Mouse (Mus musculus) midbrain, postnatal 0 days (tissue): ENCODE measurements around the gene Uvrag. TPM values are rescaled to one million over a fixed set of nuclear protein-coding genes. Genes with fewer than 3 reads are reported as not detected.

ENCODE experiments used
- ATAC-seq: fragments of 200-750 bp; cut with Nextera tagmentation; 2 replicates; pipeline ENCODE4 v1.8.0; 2017; ENCODE audit warnings: moderate number of reproducible peaks, mild to moderate bottlenecking, moderate TSS enrichment, moderate library complexity; ENCODE audit not compliant: low FRiP score
- DNase-seq: peaks from one replicate; pipeline ENCODE4 v3.0.0-alpha.2; 2015; ENCODE audit warnings: low spot score
- H3K27ac ChIP-seq: fragments of 300-500 bp; sonication (generic); 2 replicates; pipeline ENCODE4 v1.5.1; 2014; ENCODE audit warnings: low read depth, mild to moderate bottlenecking, low read length, mixed read lengths
- H3K27me3 ChIP-seq: fragments of 300-500 bp; sonication (generic); 2 replicates; pipeline ENCODE4 v1.6.1; 2014; ENCODE audit warnings: low read length, control low read depth, mixed read lengths; ENCODE audit not compliant: insufficient read depth
- H3K36me3 ChIP-seq: fragments of 300-500 bp; sonication (generic); 2 replicates; pipeline ENCODE4 v1.6.1; 2014; ENCODE audit warnings: low read length, control low read depth, mixed read lengths; ENCODE audit not compliant: insufficient read depth
- H3K4me1 ChIP-seq: fragments of 300-500 bp; sonication (generic); 2 replicates; pipeline ENCODE4 v1.6.1; 2014; ENCODE audit warnings: mild to moderate bottlenecking, control low read depth, antibody characterized with exemption, low read length, mixed read lengths; ENCODE audit not compliant: insufficient read depth
- H3K4me2 ChIP-seq: fragments of 300-500 bp; sonication (generic); 2 replicates; pipeline ENCODE4 v1.6.1; 2014; ENCODE audit warnings: low read depth, mild to moderate bottlenecking, low read length, mixed read lengths; ENCODE audit not compliant: poor library complexity, severe bottlenecking
- H3K4me3 ChIP-seq: fragments of 300-500 bp; sonication (generic); 2 replicates; pipeline ENCODE4 v1.5.1; 2014; ENCODE audit warnings: low read depth, mild to moderate bottlenecking, low read length, moderate library complexity
- H3K9ac ChIP-seq: fragments of 300-500 bp; sonication (generic); replicated peaks from 2 replicates; pipeline ENCODE4 v1.6.1; 2014; ENCODE audit warnings: mild to moderate bottlenecking, low read length, moderate library complexity, mixed read lengths; ENCODE audit not compliant: poor library complexity, severe bottlenecking
- H3K9me3 ChIP-seq: fragments of 300-500 bp; sonication (generic); 2 replicates; pipeline ENCODE4 v1.6.1; 2016; ENCODE audit warnings: low read length, control low read depth
- CTCF ChIP-seq: IDR thresholded peaks from 2 replicates; pipeline ENCODE4 v1.5.1; 2016; ENCODE audit warnings: antibody characterized with exemption, mild to moderate bottlenecking
- whole genome bisulfite sequencing: fragments of 180-500 bp; shearing (Covaris S2); extraction: QIAGEN DNeasy Blood & Tissue Kit; methylation state at CpG from one replicate; pipeline ENCODE4 v1.1.7; 2014; 5-methylcytosine and 5-hydroxymethylcytosine counted together
- polyA plus RNA-seq: library from polyadenylated mRNA; unstranded; fragments of >200 nt; fragmentation: Nextera tagmentation; extraction: Ambion mirVana; gene quantifications from 2 replicates; pipeline ENCODE4 v1.2.1, GENCODE M21; 2015
- total RNA-seq: library from RNA; depleted of rRNA; stranded (reverse); fragments of >200 nt; gene quantifications from 2 replicates; pipeline ENCODE4 v1.2.3, GENCODE M21; 2014; rRNA removed

The Uvrag gene
- total and polyA plus RNA-seq, 2 experiments from 2014 or later = 19.8 to 23.3 TPM

DNA sequence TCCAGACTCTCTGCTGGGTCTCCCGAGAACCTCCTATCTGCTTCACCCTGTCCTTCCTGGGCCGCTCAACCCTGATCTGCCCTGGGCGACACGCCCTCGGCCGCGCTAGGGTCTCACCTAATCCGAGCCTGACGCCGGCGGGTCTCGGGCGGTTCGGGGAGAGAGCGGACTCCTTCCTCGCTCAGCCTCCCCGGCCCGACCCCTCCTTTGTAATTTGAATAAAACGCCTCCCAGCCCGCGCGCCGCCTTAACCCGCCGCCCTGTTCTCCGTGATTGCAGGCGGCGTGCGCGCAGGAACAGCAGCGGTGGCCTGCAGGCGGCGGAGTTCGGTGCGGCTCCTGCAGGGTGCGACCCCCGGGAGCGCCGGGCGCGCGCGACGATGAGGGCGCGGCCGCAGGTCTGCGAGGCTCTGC lies 302.2 kb downstream of the Uvrag start:
- WGBS = under 1% methylated on average over 48 of the region's 48 CpGs
- no peaks in the 10 kb centered on the region for H3K36me3 ChIP-seq
- H3K4me2 ChIP-seq = peak overlapping the region; percentile 96
- H3K27ac ChIP-seq = no peak overlapping the region
- peak; percentile 67 for TF ChIP-seq CTCF
- H3K4me3 ChIP-seq = peak overlapping the region; percentile 56
- no peaks in the 10 kb centered on the region for H3K9me3 ChIP-seq
- H3K4me1 ChIP-seq = peaks cover 14% of the 10 kb centered on the region; the same call in 1 of the 2 replicates
- peaks cover 63% of the 10 kb centered on the region for H3K27me3 ChIP-seq
- DNase-seq (peak; percentile 34), ATAC-seq (peak; percentile 28; the same call in 1 of the 2 replicates)
- peak overlapping the region; percentile 60 for H3K9ac ChIP-seq

DNA sequence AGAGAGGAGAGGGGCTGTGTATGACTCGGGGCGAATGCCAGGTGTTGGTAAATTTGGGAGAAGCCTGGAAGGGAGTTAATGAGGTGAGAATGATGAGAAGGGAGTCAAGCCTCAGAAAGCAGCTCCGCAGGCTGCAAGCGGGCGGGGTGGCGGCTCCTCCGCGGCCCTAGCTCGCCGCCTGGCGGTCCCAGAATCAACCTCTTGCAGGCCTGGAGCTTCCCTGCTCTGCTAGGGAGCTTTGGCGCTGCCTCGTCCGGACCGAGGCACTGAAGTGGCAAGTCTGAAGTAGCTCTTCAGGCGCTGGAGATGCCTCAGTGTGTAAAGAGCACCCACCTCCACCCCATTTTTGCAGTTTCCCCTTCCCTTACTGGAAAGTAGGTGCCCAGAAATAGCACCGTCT lies 303.0 kb downstream of the Uvrag start:
- Histone ChIP-seq H3K27ac (no peak overlapping the region), H3K9ac (no peak overlapping the region)
- peak; percentile 83 for TF ChIP-seq CTCF

DNA sequence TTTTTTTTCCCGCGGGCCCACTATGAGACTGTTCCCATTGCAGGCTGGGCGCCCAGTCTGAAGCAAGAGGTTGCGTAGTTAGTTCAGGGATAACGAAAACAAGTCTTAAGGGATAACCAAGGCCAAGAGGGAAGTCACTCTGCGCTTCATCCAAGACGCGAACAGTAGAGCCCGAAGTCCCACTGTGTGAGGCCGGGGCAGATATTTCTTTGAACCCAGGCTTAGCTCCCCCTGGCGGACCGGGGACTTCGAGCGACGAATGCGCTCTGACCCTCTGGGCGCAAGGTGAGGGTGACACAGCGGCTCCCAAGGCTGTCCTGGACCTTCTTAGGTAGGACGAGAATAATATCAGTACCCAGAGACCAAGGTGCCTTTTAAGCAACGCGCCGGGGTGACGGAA lies 304.3 kb downstream of the Uvrag start:
- WGBS = 2% methylated on average over 23 of the region's 23 CpGs
- peaks cover 14% of the 10 kb centered on the region; the same call in 1 of the 2 replicates for H3K4me1 ChIP-seq
- peak; percentile 61 for TF ChIP-seq CTCF

More for the DNA sequence above, 303.0 kb downstream of the Uvrag start:
- H3K27me3 ChIP-seq = peaks cover 68% of the 10 kb centered on the region
- no peaks in the 10 kb centered on the region for H3K9me3 ChIP-seq
- no peaks in the 10 kb centered on the region for H3K36me3 ChIP-seq
- DNase-seq (peak; percentile 90), ATAC-seq (peak; percentile 68)
- H3K4me3 ChIP-seq = peak overlapping the region; percentile 56
- peak overlapping the region; percentile 96 for H3K4me2 ChIP-seq
- WGBS = 1% methylated on average over 17 of the region's 17 CpGs
- peaks cover 14% of the 10 kb centered on the region; the same call in 1 of the 2 replicates for H3K4me1 ChIP-seq

DNA sequence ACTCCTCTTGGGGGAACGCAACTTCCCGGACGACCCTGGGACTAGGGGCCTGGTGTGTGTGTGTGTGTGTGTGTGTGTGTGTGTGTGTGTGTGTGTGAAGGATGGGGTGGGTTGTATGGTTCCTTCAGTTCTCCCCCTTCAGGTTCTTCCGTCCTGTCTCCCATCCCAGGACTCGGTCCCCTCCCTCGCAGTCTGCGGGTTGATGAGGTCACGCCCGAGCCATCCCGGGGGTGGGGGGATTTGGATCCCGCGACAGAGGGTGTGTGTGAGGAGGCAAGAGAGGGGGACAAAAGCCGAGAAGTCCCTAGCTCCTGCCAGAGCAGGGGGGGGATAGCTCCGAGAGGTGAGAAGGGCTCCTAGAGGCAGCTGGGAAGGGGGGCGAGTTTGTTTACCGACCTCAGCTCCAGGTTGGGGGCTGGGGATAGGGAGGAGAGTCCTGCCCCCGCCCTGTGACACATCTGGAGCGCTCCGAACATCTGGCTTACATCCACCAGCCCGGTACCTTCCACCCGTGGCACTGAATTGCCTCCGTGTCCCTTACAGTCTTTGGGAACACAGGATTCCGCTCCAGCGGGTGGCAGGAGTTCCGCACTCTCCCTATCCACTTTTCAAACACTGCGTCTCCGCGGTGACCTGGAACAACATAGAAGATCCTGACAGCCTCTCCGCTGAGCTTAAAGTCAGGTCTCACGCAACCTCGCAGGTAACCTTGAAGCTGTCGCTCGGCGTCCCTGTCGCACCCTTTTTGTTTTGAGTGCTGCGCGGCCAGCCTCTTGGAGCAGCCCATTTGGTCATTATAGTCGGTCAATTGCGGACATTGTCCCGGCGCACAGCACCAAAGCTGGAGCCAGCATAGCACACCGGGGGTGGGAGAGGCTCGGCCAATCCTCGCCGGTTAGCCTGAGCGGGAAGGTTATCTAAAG lies 305.2 kb downstream of the Uvrag start:
- H3K4me1 ChIP-seq = peaks cover 14% of the 10 kb centered on the region; the same call in 1 of the 2 replicates

More for the DNA sequence above, 304.3 kb downstream of the Uvrag start:
- DNase-seq (peak; percentile 38), ATAC-seq (no peak)
- no peak overlapping the region for H3K9ac ChIP-seq
- peak overlapping the region; percentile 98; the same call in 1 of the 2 replicates for H3K4me2 ChIP-seq
- H3K27me3 ChIP-seq = peaks cover 78% of the 10 kb centered on the region
- H3K36me3 ChIP-seq = no peaks in the 10 kb centered on the region
- no peaks in the 10 kb centered on the region for H3K9me3 ChIP-seq
- peak overlapping the region; percentile 10; the same call in 1 of the 2 replicates for H3K4me3 ChIP-seq
- no peak overlapping the region for H3K27ac ChIP-seq

More for the DNA sequence above, 305.2 kb downstream of the Uvrag start:
- no peak overlapping the region for H3K27ac ChIP-seq
- peak overlapping the region; percentile 98 for H3K4me2 ChIP-seq
- peak overlapping the region; percentile 53 for H3K4me3 ChIP-seq
- ATAC-seq (no peak), DNase-seq (no peak)
- no peak for TF ChIP-seq CTCF
- no peaks in the 10 kb centered on the region for H3K36me3 ChIP-seq
- no peaks in the 10 kb centered on the region for H3K9me3 ChIP-seq
- H3K9ac ChIP-seq = peak overlapping the region; percentile 44; the same call in 1 of the 2 replicates
- WGBS = under 1% methylated on average over 45 of the region's 46 CpGs
- peaks cover 72% of the 10 kb centered on the region for H3K27me3 ChIP-seq

Other genes with a start within 250 kb of the Uvrag start
- 34.5 and 35.3 TPM in 2 replicates for gene Dgat2, start 41.6 kb upstream of the Uvrag start, total RNA-seq
- gene Dgat2, start 41.6 kb upstream of the Uvrag start, polyA plus RNA-seq = 32.0 and 33.1 TPM in 2 replicates
- 0.71 TPM in 1 of 2 replicates, not detected in the other for gene Mogat2, start 97.5 kb upstream of the Uvrag start, total RNA-seq
- gene Mogat2, start 97.5 kb upstream of the Uvrag start, polyA plus RNA-seq = 0.33 and 0.38 TPM in 2 replicates
- gene Map6, start 126.3 kb upstream of the Uvrag start, total RNA-seq = 326 and 332 TPM in 2 replicates
- gene Map6, start 126.3 kb upstream of the Uvrag start, polyA plus RNA-seq = 117 and 126 TPM in 2 replicates
- gene Serpinh1, start 212.1 kb upstream of the Uvrag start, total RNA-seq = 151 and 160 TPM in 2 replicates
- 114 and 125 TPM in 2 replicates for gene Serpinh1, start 212.1 kb upstream of the Uvrag start, polyA plus RNA-seq
- gene Gdpd5, start 240.3 kb upstream of the Uvrag start, total RNA-seq = 41.0 and 44.6 TPM in 2 replicates
- gene Gdpd5, start 240.3 kb upstream of the Uvrag start, polyA plus RNA-seq = 25.9 and 26.0 TPM in 2 replicates